Mouse (Mus musculus): ENCODE measurements around the gene Asb18. TPM values are rescaled to one million over a fixed set of nuclear protein-coding genes. Genes with fewer than 3 reads are reported as not detected.
A peak's percentile ranks its signal among the peaks of the same experiment; 100 is the strongest.

Asb18 gene
- total and polyA plus RNA-seq, 3 experiments, result not detected

DNA sequence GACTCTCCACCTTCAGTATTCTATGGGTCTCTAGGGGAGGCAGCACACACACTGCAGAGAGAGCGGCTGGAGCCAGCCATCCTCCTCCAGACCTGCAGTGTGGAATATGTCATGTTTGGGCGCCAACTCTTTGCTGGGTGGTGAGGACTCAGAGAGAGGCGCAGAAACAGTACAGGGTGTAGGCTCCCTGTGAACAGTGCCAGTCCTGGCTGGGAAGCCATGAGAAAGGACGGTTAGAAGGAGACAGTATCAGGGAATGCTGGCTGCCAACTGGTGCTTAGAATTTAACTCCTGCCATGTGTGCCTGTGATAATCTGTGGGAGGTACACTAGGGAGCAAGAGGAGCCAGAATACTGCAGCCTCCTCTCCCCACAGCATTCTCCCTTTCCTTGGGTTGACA, 40.5 kb upstream of the Asb18 start:
- no peak for DNase-seq (ENCODE audit: low read depth, low spot score)
- H3K27ac ChIP-seq (ENCODE audit: control insufficient read depth, low read depth, low read length), result no peak overlapping the region
- H3K27me3 ChIP-seq (ENCODE audit: control insufficient read depth in 1 of 2, insufficient read depth in 2 of 2, low read length in 2 of 2), result no peaks in the 10 kb centered on the region
- no peaks in the 10 kb centered on the region for H3K4me1 ChIP-seq (ENCODE audit: control insufficient read depth in 1 of 2, insufficient read depth in 2 of 2, low read length in 2 of 2)
- TF ChIP-seq MAZ (IDR thresholded peaks at IDR 0.05; ENCODE audit: low read depth, low read length) (no peak), GATA1 (IDR thresholded peaks at IDR 0.05; ENCODE audit: low read depth, low read length) (no peak), SMC3 (IDR thresholded peaks at IDR 0.05; ENCODE audit: low read depth, low read length) (no peak), POLR2AphosphoS2 (IDR thresholded peaks at IDR 0.05; ENCODE audit: low read length) (no peak), ZNF384 (IDR thresholded peaks at IDR 0.05; ENCODE audit: low read depth, low read length) (no peak), MEF2A (IDR thresholded peaks at IDR 0.05; ENCODE audit: extremely low read depth, insufficient replicate concordance, low read depth, low read length, poor library complexity, severe bottlenecking) (no peak), NRF1 (IDR thresholded peaks at IDR 0.05; ENCODE audit: insufficient read depth, low read depth, low read length, poor library complexity, severe bottlenecking) (no peak), ZMIZ1 (IDR thresholded peaks at IDR 0.05; ENCODE audit: low read depth, low read length) (no peak), TCF12 (IDR thresholded peaks at IDR 0.05; ENCODE audit: low read depth, low read length) (no peak), TAL1 (IDR thresholded peaks at IDR 0.05; ENCODE audit: low read length) (no peak), NELFE (IDR thresholded peaks at IDR 0.05; ENCODE audit: low read depth, low read length) (no peak), MAX (IDR thresholded peaks at IDR 0.05; ENCODE audit: low read length) (no peak), JUND (IDR thresholded peaks at IDR 0.05; ENCODE audit: low read depth, low read length) (no peak), GABPA (IDR thresholded peaks at IDR 0.05; ENCODE audit: low read depth, low read length) (no peak), RCOR1 (IDR thresholded peaks at IDR 0.05; ENCODE audit: low read depth, low read length) (no peak), KAT2A (conservative IDR thresholded peaks at IDR 0.05; ENCODE audit: low read depth, low read length) (no peak), MXI1 (IDR thresholded peaks at IDR 0.05; ENCODE audit: low read depth, low read length) (no peak), TBP (IDR thresholded peaks at IDR 0.05; ENCODE audit: low read depth, low read length) (no peak), EP300 (IDR thresholded peaks at IDR 0.05; ENCODE audit: low read depth in 1 of 2, low read length in 2 of 2) (no peak), ETS1 (IDR thresholded peaks at IDR 0.05; ENCODE audit: low read depth, low read length) (no peak)
- no peaks in the 10 kb centered on the region for H3K79me2 ChIP-seq (ENCODE audit: control insufficient read depth, insufficient read depth, low read length, poor library complexity)
- H3K4me3 ChIP-seq (ENCODE audit: control insufficient read depth in 1 of 2, insufficient read depth in 1 of 2, low read depth in 2 of 2, low read length in 2 of 2), result no peak overlapping the region
- no peaks in the 10 kb centered on the region for H3K9me3 ChIP-seq (replicated peaks; ENCODE audit: insufficient read depth, low read length)
- no peak overlapping the region for H3K9ac ChIP-seq (ENCODE audit: control insufficient read depth, low read depth, low read length, poor library complexity, severe bottlenecking)
- no peaks in the 10 kb centered on the region for H3K36me3 ChIP-seq (ENCODE audit: control insufficient read depth in 1 of 2, insufficient read depth in 2 of 2, low read length in 2 of 2)

GRCm38 (mm10) chr1:90051347-90051746, 36.9 kb upstream of the Asb18 start:
- TF ChIP-seq POLR2AphosphoS5 (IDR thresholded peaks at IDR 0.05; ENCODE audit: borderline replicate concordance, low read depth, low read length), result no peak
- no peak for TF ChIP-seq ETS1 (IDR thresholded peaks at IDR 0.05; ENCODE audit: low read depth, low read length)
- TF ChIP-seq CHD2 (IDR thresholded peaks at IDR 0.05; ENCODE audit: low read length), result no peak
- no peak for TF ChIP-seq MAX (IDR thresholded peaks at IDR 0.05; ENCODE audit: low read length)
- TF ChIP-seq MAFK (IDR thresholded peaks at IDR 0.05; ENCODE audit: borderline replicate concordance, low read depth, low read length), result no peak
- no peak for TF ChIP-seq ELF1 (IDR thresholded peaks at IDR 0.05; ENCODE audit: low read depth, low read length)
- TF ChIP-seq RCOR1 (IDR thresholded peaks at IDR 0.05; ENCODE audit: low read depth, low read length), result no peak
- TF ChIP-seq MEF2A (IDR thresholded peaks at IDR 0.05; ENCODE audit: extremely low read depth, insufficient replicate concordance, low read depth, low read length, poor library complexity, severe bottlenecking), result no peak
- TF ChIP-seq ZKSCAN1 (IDR thresholded peaks at IDR 0.05; ENCODE audit: low read depth, low read length), result no peak
- TF ChIP-seq NELFE (IDR thresholded peaks at IDR 0.05; ENCODE audit: low read depth, low read length), result no peak

More at GRCm38 (mm10) chr1:90051347-90051746, 36.9 kb upstream of the Asb18 start:
- no peaks in the 10 kb centered on the region for H3K4me1 ChIP-seq (ENCODE audit: control insufficient read depth in 1 of 2, insufficient read depth in 2 of 2, low read length in 2 of 2)
- no peaks in the 10 kb centered on the region for H3K36me3 ChIP-seq (ENCODE audit: control insufficient read depth in 1 of 2, insufficient read depth in 2 of 2, low read length in 2 of 2)
- H3K4me3 ChIP-seq (ENCODE audit: control insufficient read depth in 1 of 2, insufficient read depth in 1 of 2, low read depth in 2 of 2, low read length in 2 of 2), result no peak overlapping the region
- no peaks in the 10 kb centered on the region for H3K27me3 ChIP-seq (ENCODE audit: control insufficient read depth in 1 of 2, insufficient read depth in 2 of 2, low read length in 2 of 2)
- H3K79me2 ChIP-seq (ENCODE audit: control insufficient read depth, insufficient read depth, low read length, poor library complexity), result no peaks in the 10 kb centered on the region
- H3K9ac ChIP-seq (ENCODE audit: control insufficient read depth, low read depth, low read length, poor library complexity, severe bottlenecking), result no peak overlapping the region
- DNase-seq (ENCODE audit: low read depth, low spot score), result peak; percentile 2
- H3K27ac ChIP-seq (ENCODE audit: control insufficient read depth, low read depth, low read length), result no peak overlapping the region
- no peaks in the 10 kb centered on the region for H3K9me3 ChIP-seq (replicated peaks; ENCODE audit: insufficient read depth, low read length)
